Mouse (Mus musculus): ENCODE measurements around the gene Gm13090. TPM values are rescaled to one million over a fixed set of nuclear protein-coding genes. Genes with fewer than 3 reads are reported as not detected.

Gm13090 gene
- polyA plus RNA-seq, 1 experiment = not detected

DNA sequence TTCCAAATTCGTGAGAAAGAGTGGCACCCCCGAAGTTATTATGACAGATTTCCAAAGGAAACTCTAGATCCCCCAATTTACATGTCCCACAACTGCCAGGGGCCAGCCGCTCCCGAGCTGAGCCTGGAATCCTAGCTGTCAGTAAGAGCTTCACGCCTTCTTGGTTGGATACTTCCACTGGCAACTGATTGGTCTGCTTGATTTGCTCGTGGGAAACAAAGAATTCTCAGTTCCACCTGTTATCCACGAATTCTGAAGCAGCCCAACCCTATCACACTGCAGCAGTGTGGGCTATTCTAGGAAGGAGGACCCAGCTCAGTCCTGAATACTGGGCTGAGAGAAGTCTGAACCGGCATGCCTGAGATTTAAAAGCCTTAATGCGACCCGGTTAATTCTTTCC is 17.1 kb downstream of the Gm13090 start:
- Histone ChIP-seq H3K4me1 (replicated peaks; ENCODE audit: control insufficient read depth, insufficient read depth, low read length) (peaks cover 7% of the 10 kb centered on the region), H3K36me3 (ENCODE audit: control insufficient read depth, insufficient read depth, low read length) (no peaks in the 10 kb centered on the region), H3K27ac (ENCODE audit: control insufficient read depth, insufficient read depth, low read length) (no peak overlapping the region), H3K27me3 (ENCODE audit: control insufficient read depth, insufficient read depth, low read length) (peaks cover 3% of the 10 kb centered on the region; the same call in 1 of the 2 replicates), H3K4me3 (ENCODE audit: control insufficient read depth, insufficient read depth, low read length) (no peak overlapping the region)
- TF ChIP-seq POLR2A (IDR thresholded peaks at IDR 0.05; ENCODE audit: control insufficient read depth, extremely low read depth, insufficient read depth, low read length, poor library complexity) (no peak), CTCF (IDR thresholded peaks at IDR 0.05; ENCODE audit: borderline replicate concordance, control insufficient read depth, extremely low read depth, insufficient read depth, low read length, poor library complexity) (no peak)
- no peak for DNase-seq
- WGBS = 53% methylated on average over 10 of the region's 10 CpGs

- WGBS = 9% methylated on average over 60 of the region's 60 CpGs
- H3K4me3 ChIP-seq (ENCODE audit: control insufficient read depth, insufficient read depth, low read length) = peak overlapping the region; percentile 31
- peaks cover 7% of the 10 kb centered on the region for H3K4me1 ChIP-seq (replicated peaks; ENCODE audit: control insufficient read depth, insufficient read depth, low read length)
- H3K36me3 ChIP-seq (ENCODE audit: control insufficient read depth, insufficient read depth, low read length) = no peaks in the 10 kb centered on the region
- no peak for TF ChIP-seq POLR2A (IDR thresholded peaks at IDR 0.05; ENCODE audit: control insufficient read depth, extremely low read depth, insufficient read depth, low read length, poor library complexity)
- TF ChIP-seq CTCF (IDR thresholded peaks at IDR 0.05; ENCODE audit: borderline replicate concordance, control insufficient read depth, extremely low read depth, insufficient read depth, low read length, poor library complexity) = no peak
- H3K27ac ChIP-seq (ENCODE audit: control insufficient read depth, insufficient read depth, low read length) = no peak overlapping the region
- DNase-seq = no peak
- peaks cover 3% of the 10 kb centered on the region; the same call in 1 of the 2 replicates for H3K27me3 ChIP-seq (ENCODE audit: control insufficient read depth, insufficient read depth, low read length)
Measured at GRCm38 (mm10) chr4:151107131-151108001, 18.0 kb downstream of the Gm13090 start.

DNA sequence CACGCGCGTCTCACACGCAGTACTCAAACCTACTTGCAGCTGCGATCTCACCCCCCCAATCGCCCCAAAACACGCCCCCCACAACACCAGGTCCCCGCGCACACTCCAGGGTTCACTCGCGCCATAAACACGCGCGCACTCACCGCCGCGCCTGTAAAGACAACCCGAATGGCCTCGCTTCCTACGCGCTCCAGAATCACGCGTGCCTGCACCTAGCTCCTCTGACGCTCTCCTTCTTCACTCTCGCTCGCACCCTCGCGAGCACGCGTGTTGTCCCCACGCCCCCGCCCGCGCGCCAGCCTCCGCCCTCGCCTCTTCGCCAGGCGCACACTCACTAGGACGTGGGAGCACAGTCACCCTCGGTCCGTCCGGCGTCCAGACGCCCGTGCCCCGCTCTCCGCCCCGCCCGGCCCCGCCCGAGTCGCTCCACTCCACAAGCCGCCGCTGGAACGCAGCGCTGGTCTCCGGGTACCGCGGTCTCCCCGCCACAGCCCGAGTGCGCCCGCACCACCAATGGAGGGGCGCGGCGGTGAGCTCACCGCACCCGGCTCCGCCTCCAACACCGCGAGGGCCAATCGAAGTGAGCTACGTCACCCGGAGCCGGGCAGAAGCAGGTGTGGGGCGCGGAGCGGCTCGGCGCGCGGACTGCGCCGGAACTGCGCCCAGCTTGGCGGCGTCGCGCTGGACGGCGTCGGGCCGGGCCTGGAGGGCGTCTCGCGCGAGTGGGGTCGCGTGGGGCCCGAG is 18.8 kb downstream of the Gm13090 start:
- no peak for TF ChIP-seq CTCF (IDR thresholded peaks at IDR 0.05; ENCODE audit: borderline replicate concordance, control insufficient read depth, extremely low read depth, insufficient read depth, low read length, poor library complexity)
- no peak for TF ChIP-seq POLR2A (IDR thresholded peaks at IDR 0.05; ENCODE audit: control insufficient read depth, extremely low read depth, insufficient read depth, low read length, poor library complexity)
- peak overlapping the region; percentile 31 for H3K4me3 ChIP-seq (ENCODE audit: control insufficient read depth, insufficient read depth, low read length)
- peak; percentile 40 for DNase-seq
- peaks cover 3% of the 10 kb centered on the region; the same call in 1 of the 2 replicates for H3K27me3 ChIP-seq (ENCODE audit: control insufficient read depth, insufficient read depth, low read length)
- H3K27ac ChIP-seq (ENCODE audit: control insufficient read depth, insufficient read depth, low read length) = no peak overlapping the region
- H3K4me1 ChIP-seq (replicated peaks; ENCODE audit: control insufficient read depth, insufficient read depth, low read length) = peaks cover 7% of the 10 kb centered on the region
- H3K36me3 ChIP-seq (ENCODE audit: control insufficient read depth, insufficient read depth, low read length) = no peaks in the 10 kb centered on the region
- 2% methylated on average over 101 of the region's 101 CpGs for WGBS

- H3K27ac ChIP-seq (ENCODE audit: control insufficient read depth, insufficient read depth, low read length) = no peak overlapping the region
- peaks cover 7% of the 10 kb centered on the region for H3K4me1 ChIP-seq (replicated peaks; ENCODE audit: control insufficient read depth, insufficient read depth, low read length)
- H3K27me3 ChIP-seq (ENCODE audit: control insufficient read depth, insufficient read depth, low read length) = peaks cover 3% of the 10 kb centered on the region; the same call in 1 of the 2 replicates
- no peak for DNase-seq
- peak overlapping the region; percentile 16; the same call in 1 of the 2 replicates for H3K4me3 ChIP-seq (ENCODE audit: control insufficient read depth, insufficient read depth, low read length)
- WGBS = 14% methylated on average over 17 of the region's 20 CpGs
- no peaks in the 10 kb centered on the region for H3K36me3 ChIP-seq (ENCODE audit: control insufficient read depth, insufficient read depth, low read length)
- TF ChIP-seq POLR2A (IDR thresholded peaks at IDR 0.05; ENCODE audit: control insufficient read depth, extremely low read depth, insufficient read depth, low read length, poor library complexity) (no peak), CTCF (IDR thresholded peaks at IDR 0.05; ENCODE audit: borderline replicate concordance, control insufficient read depth, extremely low read depth, insufficient read depth, low read length, poor library complexity) (no peak)
Measured at GRCm38 (mm10) chr4:151108834-151109241, 19.5 kb downstream of the Gm13090 start.

DNA sequence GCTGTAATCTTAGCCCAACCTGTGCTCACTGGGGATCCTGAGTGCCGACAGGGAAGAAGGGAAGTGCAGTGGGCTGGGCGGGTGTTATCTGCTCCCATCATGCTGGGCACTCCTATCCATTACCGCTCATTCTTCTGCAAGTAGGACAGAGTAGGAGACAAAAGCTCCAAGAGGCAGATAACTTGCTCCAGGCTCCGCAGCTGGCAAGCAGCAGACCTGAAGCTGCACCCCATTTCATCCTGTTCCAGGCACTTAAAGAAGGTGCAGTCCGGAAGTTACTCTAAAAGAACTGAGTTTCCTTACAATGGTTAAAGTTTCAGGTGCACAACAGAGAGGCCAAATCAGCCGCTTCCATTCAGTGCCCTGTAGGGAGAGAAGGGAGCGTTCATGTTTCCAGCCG is 21.9 kb downstream of the Gm13090 start:
- no peak for DNase-seq
- no peak overlapping the region for H3K4me3 ChIP-seq (ENCODE audit: control insufficient read depth, insufficient read depth, low read length)
- H3K27ac ChIP-seq (ENCODE audit: control insufficient read depth, insufficient read depth, low read length) = no peak overlapping the region
- WGBS = 61% methylated on average over 8 of the region's 8 CpGs
- TF ChIP-seq CTCF (IDR thresholded peaks at IDR 0.05; ENCODE audit: borderline replicate concordance, control insufficient read depth, extremely low read depth, insufficient read depth, low read length, poor library complexity) (no peak), POLR2A (IDR thresholded peaks at IDR 0.05; ENCODE audit: control insufficient read depth, extremely low read depth, insufficient read depth, low read length, poor library complexity) (no peak)
- peaks cover 3% of the 10 kb centered on the region; the same call in 1 of the 2 replicates for H3K27me3 ChIP-seq (ENCODE audit: control insufficient read depth, insufficient read depth, low read length)
- peaks cover 7% of the 10 kb centered on the region for H3K4me1 ChIP-seq (replicated peaks; ENCODE audit: control insufficient read depth, insufficient read depth, low read length)
- H3K36me3 ChIP-seq (ENCODE audit: control insufficient read depth, insufficient read depth, low read length) = no peaks in the 10 kb centered on the region

DNA sequence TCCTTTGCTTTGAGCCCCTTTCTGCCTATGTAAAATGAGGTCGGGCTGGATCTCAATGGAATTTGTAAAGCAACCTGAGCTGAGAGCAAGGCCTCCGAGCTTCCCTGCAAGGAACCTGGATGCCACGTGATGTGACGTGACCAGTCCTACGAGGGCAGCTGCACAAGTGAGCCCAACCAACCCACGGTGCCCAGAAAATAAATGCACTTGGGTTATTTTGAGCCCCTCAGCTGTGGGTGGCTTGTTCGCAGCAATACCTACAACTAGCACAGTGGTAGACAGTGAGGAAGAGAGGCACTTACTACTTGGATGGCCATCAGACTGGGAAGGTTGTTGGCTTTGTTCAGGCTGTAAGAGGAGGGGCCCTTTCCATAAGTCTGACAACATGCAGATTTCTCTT is 25.2 kb downstream of the Gm13090 start:
- Histone ChIP-seq H3K27ac (ENCODE audit: control insufficient read depth, insufficient read depth, low read length) (no peak overlapping the region), H3K27me3 (ENCODE audit: control insufficient read depth, insufficient read depth, low read length) (no peaks in the 10 kb centered on the region), H3K4me1 (replicated peaks; ENCODE audit: control insufficient read depth, insufficient read depth, low read length) (no peaks in the 10 kb centered on the region), H3K4me3 (ENCODE audit: control insufficient read depth, insufficient read depth, low read length) (no peak overlapping the region), H3K36me3 (ENCODE audit: control insufficient read depth, insufficient read depth, low read length) (no peaks in the 10 kb centered on the region)
- no peak for DNase-seq
- WGBS = 87% methylated on average over 7 of the region's 7 CpGs
- no peak for TF ChIP-seq POLR2A (IDR thresholded peaks at IDR 0.05; ENCODE audit: control insufficient read depth, extremely low read depth, insufficient read depth, low read length, poor library complexity)
- TF ChIP-seq CTCF (IDR thresholded peaks at IDR 0.05; ENCODE audit: borderline replicate concordance, control insufficient read depth, extremely low read depth, insufficient read depth, low read length, poor library complexity) = no peak

All from thymus, adult 2 months (tissue).